Mouse (Mus musculus) myocyte (in vitro differentiated cells): Measurements from ENCODE around the gene Togaram2. TPM values are rescaled to one million over a fixed set of nuclear protein-coding genes. Genes with fewer than 3 reads are reported as not detected.

ENCODE experiments used
- H3K27me3 ChIP-seq: one replicate; pipeline ENCODE4 v1.6.1; 2011; ENCODE audit not compliant: control insufficient read depth, insufficient read depth, insufficient read length
- H3K36me3 ChIP-seq: one replicate; pipeline ENCODE4 v1.6.1; 2011; ENCODE audit not compliant: control insufficient read depth, insufficient read depth
- H3K4me2 ChIP-seq: one replicate; pipeline ENCODE4 v1.6.1; 2011; ENCODE audit warnings: low read depth, control low read depth
- H3K4me3 ChIP-seq: one replicate; pipeline ENCODE4 v1.5.1; 2011; ENCODE audit warnings: mild to moderate bottlenecking, control low read depth, moderate library complexity
- H3K79me2 ChIP-seq: one replicate; pipeline ENCODE4 v1.6.1; 2011; ENCODE audit not compliant: control insufficient read depth, insufficient read depth
- H3ac ChIP-seq: one replicate; pipeline ENCODE4 v1.6.1; 2011; ENCODE audit not compliant: control insufficient read depth, insufficient read length
- CEBPB ChIP-seq: IDR thresholded peaks from 2 replicates; pipeline ENCODE4 v1.6.1; 2011; ENCODE audit warnings: mild to moderate bottlenecking, moderate library complexity; ENCODE audit not compliant: poor library complexity, insufficient read depth, severe bottlenecking
- E2F4 ChIP-seq: IDR thresholded peaks from one replicate; pipeline ENCODE4 v1.6.1; 2011; ENCODE audit warnings: mild to moderate bottlenecking, control low read depth, moderate library complexity; ENCODE audit not compliant: insufficient read depth
- MAX ChIP-seq: IDR thresholded peaks from one replicate; pipeline ENCODE4 v1.6.1; 2011; ENCODE audit warnings: low read depth, mild to moderate bottlenecking, control low read depth
- MYOD1 ChIP-seq, 3 experiments: IDR thresholded peaks; one replicate each; pipeline ENCODE4 v1.6.1; 2011; ENCODE audit warnings: control low read depth in 2 of 3, low read depth in 2 of 3, mild to moderate bottlenecking in 2 of 3, moderate library complexity in 1 of 3; ENCODE audit not compliant: insufficient read length in 2 of 3, control insufficient read depth in 1 of 3
- MYOG ChIP-seq, 3 experiments: IDR thresholded peaks; one replicate each; pipeline ENCODE4 v1.6.1; 2011; ENCODE audit warnings: control low read depth in 2 of 3, low read depth in 2 of 3, mild to moderate bottlenecking in 2 of 3; ENCODE audit not compliant: insufficient read length in 2 of 3, control insufficient read depth in 1 of 3, insufficient read depth in 1 of 3
- POLR2A ChIP-seq: IDR thresholded peaks from one replicate; pipeline ENCODE4 v1.6.1; 2011; ENCODE audit warnings: low read depth, mild to moderate bottlenecking, control low read depth, moderate library complexity; ENCODE audit not compliant: insufficient read length
- POLR2AphosphoS2 ChIP-seq: IDR thresholded peaks from one replicate; pipeline ENCODE4 v1.6.1; 2011; ENCODE audit warnings: low read depth, control low read depth; ENCODE audit not compliant: insufficient read length
- REST ChIP-seq: IDR thresholded peaks from one replicate; pipeline ENCODE4 v1.6.1; 2011; ENCODE audit warnings: mild to moderate bottlenecking, control low read depth, moderate library complexity; ENCODE audit not compliant: insufficient read depth, insufficient read length
- SRF ChIP-seq: IDR thresholded peaks from one replicate; pipeline ENCODE4 v1.6.1; 2011; ENCODE audit warnings: low read depth; ENCODE audit not compliant: control insufficient read depth, insufficient read length
- TCF12 ChIP-seq: IDR thresholded peaks from one replicate; pipeline ENCODE4 v1.6.1; 2011; ENCODE audit warnings: mild to moderate bottlenecking, control low read depth; ENCODE audit not compliant: poor library complexity, insufficient read depth, severe bottlenecking
- TCF3 ChIP-seq: IDR thresholded peaks from one replicate; pipeline ENCODE4 v1.6.1; 2011; ENCODE audit warnings: low read depth, control low read depth; ENCODE audit not compliant: insufficient read length
- USF1 ChIP-seq: IDR thresholded peaks from one replicate; pipeline ENCODE4 v1.6.1; 2011; ENCODE audit warnings: low read depth, mild to moderate bottlenecking, control low read depth, moderate library complexity
- polyA plus RNA-seq: library from polyadenylated mRNA; unstranded; fragments of >200 nt; fragmentation: generic; extraction: Trizol; gene quantifications from one replicate; pipeline ENCODE4 v1.2.1, GENCODE M21; 2012; ENCODE audit warnings: missing spikeins

The Togaram2 gene
- polyA plus RNA-seq, 1 experiment = 0.31 TPM

- Histone ChIP-seq H3K36me3 (no peaks in the 10 kb centered on the region), H3ac (no peak overlapping the region), H3K79me2 (no peaks in the 10 kb centered on the region), H3K4me2 (no peak overlapping the region), H3K27me3 (no peaks in the 10 kb centered on the region), H3K4me3 (no peak overlapping the region)
- TF ChIP-seq SRF (no peak), REST (no peak), MAX (no peak), USF1 (no peak), POLR2A (no peak), POLR2AphosphoS2 (no peak), MYOG (IDR thresholded peaks at IDR 0.05; ENCODE audit: control insufficient read depth in 1 of 3, insufficient read depth in 1 of 3, insufficient read length in 2 of 3, low read depth in 2 of 3) (no peak)
Observed at GRCm38 (mm10) chr17:71687436-71687835, 14.4 kb downstream of the Togaram2 start.

- TF ChIP-seq TCF3 (no peak), MYOD1 (IDR thresholded peaks at IDR 0.05; ENCODE audit: control insufficient read depth in 1 of 3, insufficient read length in 2 of 3, low read depth in 2 of 3) (no peak), MAX (no peak), TCF12 (no peak), POLR2A (no peak), REST (no peak), E2F4 (no peak), SRF (no peak), CEBPB (no peak)
- Histone ChIP-seq H3K27me3 (no peaks in the 10 kb centered on the region), H3K36me3 (no peaks in the 10 kb centered on the region), H3K79me2 (no peaks in the 10 kb centered on the region), H3ac (no peak overlapping the region), H3K4me3 (no peak overlapping the region), H3K4me2 (no peak overlapping the region)
Observed at GRCm38 (mm10) chr17:71689903-71690302, 16.8 kb downstream of the Togaram2 start.

GRCm38 (mm10) chr17:71691361-71691875, 18.4 kb downstream of the Togaram2 start:
- H3K27me3 ChIP-seq = no peaks in the 10 kb centered on the region
- H3ac ChIP-seq = no peak overlapping the region
- H3K4me3 ChIP-seq = no peak overlapping the region
- H3K4me2 ChIP-seq = peak overlapping the region; percentile 18
- H3K79me2 ChIP-seq = no peaks in the 10 kb centered on the region
- no peaks in the 10 kb centered on the region for H3K36me3 ChIP-seq
- TF ChIP-seq MAX = no peak
- TF ChIP-seq MYOD1 (IDR thresholded peaks at IDR 0.05; ENCODE audit: control insufficient read depth in 1 of 3, insufficient read length in 2 of 3, low read depth in 2 of 3) = peak in 1 of 3 experiments; percentile 7
- no peak for TF ChIP-seq USF1
- no peak for TF ChIP-seq CEBPB

- no peak overlapping the region for H3K4me3 ChIP-seq
- no peaks in the 10 kb centered on the region for H3K36me3 ChIP-seq
- H3ac ChIP-seq = no peak overlapping the region
- TF ChIP-seq MYOG (IDR thresholded peaks at IDR 0.05; ENCODE audit: control insufficient read depth in 1 of 3, insufficient read depth in 1 of 3, insufficient read length in 2 of 3, low read depth in 2 of 3) (no peak), POLR2AphosphoS2 (no peak), TCF3 (no peak), E2F4 (no peak), MYOD1 (IDR thresholded peaks at IDR 0.05; ENCODE audit: control insufficient read depth in 1 of 3, insufficient read length in 2 of 3, low read depth in 2 of 3) (no peak)
- H3K79me2 ChIP-seq = no peaks in the 10 kb centered on the region
- no peak overlapping the region for H3K4me2 ChIP-seq
- no peaks in the 10 kb centered on the region for H3K27me3 ChIP-seq
Observed at GRCm38 (mm10) chr17:71693313-71693712, 20.3 kb downstream of the Togaram2 start.

GRCm38 (mm10) chr17:71693780-71694179, 20.7 kb downstream of the Togaram2 start:
- TF ChIP-seq CEBPB (no peak), MYOD1 (IDR thresholded peaks at IDR 0.05; ENCODE audit: control insufficient read depth in 1 of 3, insufficient read length in 2 of 3, low read depth in 2 of 3) (no peak), TCF3 (no peak), SRF (no peak), E2F4 (no peak), REST (no peak), POLR2AphosphoS2 (no peak)
- Histone ChIP-seq H3ac (no peak overlapping the region), H3K4me3 (no peak overlapping the region), H3K4me2 (no peak overlapping the region), H3K27me3 (no peaks in the 10 kb centered on the region), H3K79me2 (no peaks in the 10 kb centered on the region), H3K36me3 (no peaks in the 10 kb centered on the region)
